Mouse (Mus musculus) cerebellum, postnatal 14 days (tissue): ENCODE results near the gene Gchfr.

Experiments used
- DNase-seq, 2 experiments: peaks; one replicate each; pipeline ENCODE4 v3.0.0; 2021; ENCODE audit warnings: mixed read lengths in 2 of 2

The Gchfr gene

GRCm38 (mm10) chr2:119173991-119174651 is 6.5 kb downstream of the Gchfr start, which contains the start of gene Gm14137:
Gene Gm14137, plus strand, starts transcription at chr2:119174509.
- peak; percentile 43 to 61 for DNase-seq

GRCm38 (mm10) chr2:119174866-119175265 is 7.3 kb downstream of the Gchfr start:
- no peak for DNase-seq

GRCm38 (mm10) chr2:119175614-119176013 is 8.0 kb downstream of the Gchfr start:
- DNase-seq: no peak

- no peak for DNase-seq
Measured at GRCm38 (mm10) chr2:119176761-119177160, 9.2 kb downstream of the Gchfr start.

GRCm38 (mm10) chr2:119177384-119177939 is 9.9 kb downstream of the Gchfr start:
- no peak for DNase-seq

GRCm38 (mm10) chr2:119182914-119183313 is 15.3 kb downstream of the Gchfr start:
- DNase-seq: no peak

- DNase-seq: peak; percentile 95 to 97
Measured at GRCm38 (mm10) chr2:119189029-119189710, 21.6 kb downstream of the Gchfr start.

- no peak for DNase-seq
Measured at GRCm38 (mm10) chr2:119190969-119191368, 23.4 kb downstream of the Gchfr start.

- DNase-seq: peak in 1 of 2 experiments; percentile 18
Measured at GRCm38 (mm10) chr2:119194140-119194539, 26.6 kb downstream of the Gchfr start.

- DNase-seq: no peak
Measured at GRCm38 (mm10) chr2:119196316-119197108, 28.9 kb downstream of the Gchfr start.

- no peak for DNase-seq
Measured at GRCm38 (mm10) chr2:119197493-119197892, 29.9 kb downstream of the Gchfr start.

GRCm38 (mm10) chr2:119198049-119198448 is 30.5 kb downstream of the Gchfr start:
- no peak for DNase-seq

- no peak for DNase-seq
Measured at GRCm38 (mm10) chr2:119198934-119199333, 31.4 kb downstream of the Gchfr start.

GRCm38 (mm10) chr2:119202914-119203453 is 35.4 kb downstream of the Gchfr start:
- peak; percentile 31 to 48 for DNase-seq

GRCm38 (mm10) chr2:119203871-119204460 is 36.4 kb downstream of the Gchfr start:
- DNase-seq: no peak

GRCm38 (mm10) chr2:119207961-119208343 is 40.4 kb downstream of the Gchfr start:
- DNase-seq: no peak

- DNase-seq: peak; percentile 95 to 96
Measured at GRCm38 (mm10) chr2:119208344-119209175, 41.0 kb downstream of the Gchfr start, which contains the start of the genes Zfyve19 and Dnajc17. Gene Zfyve19, plus strand, starts transcription at chr2:119208617. Gene Dnajc17, minus strand, starts transcription at chr2:119208795.

- no peak for DNase-seq
Measured at GRCm38 (mm10) chr2:119209176-119209507, 41.6 kb downstream of the Gchfr start.
